Mouse (Mus musculus) hindbrain, embryonic 12.5 days (tissue): ENCODE measurements around the gene Mroh8. TPM values are rescaled to one million over a fixed set of nuclear protein-coding genes. Genes with fewer than 3 reads are reported as not detected.

ENCODE experiments used
- ATAC-seq: fragments of 200-750 bp; cut with Nextera tagmentation; 2 replicates; pipeline ENCODE4 v1.8.0; 2017; ENCODE audit warnings: moderate TSS enrichment; ENCODE audit not compliant: low FRiP score
- H3K27ac ChIP-seq: fragments of 300-500 bp; sonication (generic); 2 replicates; pipeline ENCODE4 v1.5.1; 2016; ENCODE audit warnings: mild to moderate bottlenecking
- H3K27me3 ChIP-seq: fragments of 300-500 bp; sonication (generic); 2 replicates; pipeline ENCODE4 v1.6.1; 2016; ENCODE audit warnings: mild to moderate bottlenecking
- H3K36me3 ChIP-seq: fragments of 300-500 bp; sonication (generic); 2 replicates; pipeline ENCODE4 v1.6.1; 2016; ENCODE audit warnings: mild to moderate bottlenecking
- H3K4me1 ChIP-seq: fragments of 300-500 bp; sonication (generic); 2 replicates; pipeline ENCODE4 v1.6.1; 2016
- H3K4me2 ChIP-seq: fragments of 300-500 bp; sonication (generic); replicated peaks from 2 replicates; pipeline ENCODE4 v1.6.1; 2016; ENCODE audit warnings: mild to moderate bottlenecking
- H3K4me3 ChIP-seq: fragments of 300-500 bp; sonication (generic); 2 replicates; pipeline ENCODE4 v1.5.1; 2016; ENCODE audit warnings: mild to moderate bottlenecking
- H3K9ac ChIP-seq: fragments of 300-500 bp; sonication (generic); 2 replicates; pipeline ENCODE4 v1.6.1; 2016; ENCODE audit warnings: mild to moderate bottlenecking, moderate library complexity
- H3K9me3 ChIP-seq: fragments of 300-500 bp; sonication (generic); replicated peaks from 2 replicates; pipeline ENCODE4 v1.6.1; 2016; ENCODE audit warnings: mild to moderate bottlenecking
- WGBS: fragments of 180-500 bp; shearing (Covaris S2); methylation state at CpG from one replicate; pipeline ENCODE4 v1.1.7; 2016; 5-methylcytosine and 5-hydroxymethylcytosine counted together
- polyA plus RNA-seq: library from polyadenylated mRNA; unstranded; fragments of >200 nt; fragmentation: Nextera tagmentation; extraction: Ambion mirVana; gene quantifications from 2 replicates; pipeline ENCODE4 v1.2.1, GENCODE M21; 2016

The Mroh8 gene
- 0.62 and 0.68 TPM in 2 replicates for polyA plus RNA-seq

DNA sequence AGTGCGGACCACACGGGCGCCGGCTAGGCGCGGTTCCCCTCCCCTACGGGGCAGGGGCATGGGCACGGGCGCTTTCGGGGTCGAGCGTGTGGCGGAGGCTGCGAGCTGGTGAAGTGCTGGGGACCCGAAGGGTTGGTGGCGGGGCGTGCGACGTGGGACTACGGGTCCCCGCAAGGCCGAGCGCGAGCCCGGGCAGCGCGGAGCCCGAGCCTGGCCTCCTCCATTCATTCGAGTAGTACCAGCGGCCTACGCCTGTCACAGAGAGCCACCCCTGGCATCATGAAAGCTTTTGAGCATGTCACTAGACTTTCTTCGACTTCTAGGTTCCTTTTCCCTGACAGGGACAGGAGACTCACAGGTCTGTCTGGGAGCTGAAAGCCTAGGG, at the start of gene Mroh8:
Gene Mroh8, minus strand, starts transcription at position 134 of the 385 bp plus-strand sequence.
- Histone ChIP-seq H3K4me2 (peak within 1 kb of the TSS; percentile 75), H3K27me3 (no peaks in the 10 kb centered on the region), H3K27ac (peak within 1 kb of the TSS; percentile 87), H3K4me3 (peak within 1 kb of the TSS; percentile 96), H3K36me3 (peaks cover 22% of the 10 kb centered on the region), H3K4me1 (peaks cover 22% of the 10 kb centered on the region), H3K9ac (peak within 1 kb of the TSS; percentile 94), H3K9me3 (no peaks in the 10 kb centered on the region)
- ATAC-seq = peak; percentile 81
- under 1% methylated on average over 32 of the region's 32 CpGs for WGBS

DNA sequence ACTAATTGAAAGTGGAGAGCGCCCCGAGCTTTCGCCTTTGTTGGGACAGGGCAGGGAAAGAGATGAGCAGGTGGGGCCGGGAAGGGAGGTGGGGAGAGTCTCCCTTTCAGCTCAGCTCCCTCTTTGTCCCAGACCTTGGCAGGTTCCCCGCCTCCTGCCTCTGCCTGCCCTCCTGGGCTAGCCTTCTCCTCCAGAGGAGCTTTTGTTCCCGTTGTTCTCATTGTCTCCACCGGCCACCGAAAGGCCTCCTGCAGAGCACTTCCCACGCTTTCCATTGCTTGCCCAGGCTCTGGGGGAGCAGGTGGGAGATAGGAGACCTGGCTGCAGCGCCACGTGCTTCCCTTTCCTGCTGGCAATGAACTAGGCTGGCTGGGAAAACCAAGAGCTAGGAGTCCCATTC, 49.2 kb upstream of the Mroh8 start:
- no peak overlapping the region for H3K9ac ChIP-seq
- no peak overlapping the region for H3K4me3 ChIP-seq
- peaks cover 35% of the 10 kb centered on the region for H3K36me3 ChIP-seq
- H3K27me3 ChIP-seq = no peaks in the 10 kb centered on the region
- H3K4me1 ChIP-seq = peaks cover 20% of the 10 kb centered on the region
- WGBS = 10% methylated on average over 11 of the region's 11 CpGs
- H3K27ac ChIP-seq = peak overlapping the region; percentile 73
- 0 out of 2 replicates have a peak overlapping the region, but pooled peaks have one; percentile 1 for H3K4me2 ChIP-seq
- peak; percentile 71 for ATAC-seq
- H3K9me3 ChIP-seq = no peaks in the 10 kb centered on the region

GRCm38 (mm10) chr2:157328106-157328505, 48.8 kb upstream of the Mroh8 start:
- 30% methylated on average over 5 of the region's 5 CpGs for WGBS
- peak overlapping the region; percentile 73 for H3K27ac ChIP-seq
- H3K4me1 ChIP-seq = peaks cover 20% of the 10 kb centered on the region
- peaks cover 39% of the 10 kb centered on the region for H3K36me3 ChIP-seq
- H3K27me3 ChIP-seq = no peaks in the 10 kb centered on the region
- no peak overlapping the region for H3K4me3 ChIP-seq
- H3K9ac ChIP-seq = 0 out of 2 replicates have a peak overlapping the region, but pooled peaks have one; percentile 5
- 0 out of 2 replicates have a peak overlapping the region, but pooled peaks have one; percentile 1 for H3K4me2 ChIP-seq
- no peaks in the 10 kb centered on the region for H3K9me3 ChIP-seq
- ATAC-seq = peak; percentile 61

DNA sequence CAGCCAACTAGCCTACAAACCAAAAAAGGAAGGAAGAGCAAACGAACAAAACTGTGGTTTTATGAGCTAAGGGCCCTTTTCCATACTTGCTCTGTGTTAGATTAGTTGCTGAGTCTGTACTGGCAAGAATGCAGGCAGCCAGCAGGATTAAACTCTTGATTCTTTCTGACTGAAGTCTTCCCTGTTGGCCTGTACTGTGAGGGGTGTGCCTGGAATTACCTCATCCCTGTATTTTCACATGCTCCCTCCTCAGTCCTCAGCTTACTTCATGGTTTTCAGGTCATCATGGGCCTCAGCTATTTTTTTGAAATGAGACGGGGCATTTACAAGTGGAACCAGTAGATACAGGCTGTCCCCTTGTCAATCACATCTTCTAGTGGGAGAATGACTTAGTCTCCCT, 45.9 kb upstream of the Mroh8 start:
- ATAC-seq = no peak
- Histone ChIP-seq H3K4me1 (peaks cover 15% of the 10 kb centered on the region), H3K9me3 (no peaks in the 10 kb centered on the region), H3K27ac (no peak overlapping the region), H3K4me3 (no peak overlapping the region), H3K36me3 (peaks cover 65% of the 10 kb centered on the region), H3K9ac (no peak overlapping the region), H3K27me3 (no peaks in the 10 kb centered on the region), H3K4me2 (no peak overlapping the region)
- WGBS = 84% methylated on average over 2 of the region's 2 CpGs

DNA sequence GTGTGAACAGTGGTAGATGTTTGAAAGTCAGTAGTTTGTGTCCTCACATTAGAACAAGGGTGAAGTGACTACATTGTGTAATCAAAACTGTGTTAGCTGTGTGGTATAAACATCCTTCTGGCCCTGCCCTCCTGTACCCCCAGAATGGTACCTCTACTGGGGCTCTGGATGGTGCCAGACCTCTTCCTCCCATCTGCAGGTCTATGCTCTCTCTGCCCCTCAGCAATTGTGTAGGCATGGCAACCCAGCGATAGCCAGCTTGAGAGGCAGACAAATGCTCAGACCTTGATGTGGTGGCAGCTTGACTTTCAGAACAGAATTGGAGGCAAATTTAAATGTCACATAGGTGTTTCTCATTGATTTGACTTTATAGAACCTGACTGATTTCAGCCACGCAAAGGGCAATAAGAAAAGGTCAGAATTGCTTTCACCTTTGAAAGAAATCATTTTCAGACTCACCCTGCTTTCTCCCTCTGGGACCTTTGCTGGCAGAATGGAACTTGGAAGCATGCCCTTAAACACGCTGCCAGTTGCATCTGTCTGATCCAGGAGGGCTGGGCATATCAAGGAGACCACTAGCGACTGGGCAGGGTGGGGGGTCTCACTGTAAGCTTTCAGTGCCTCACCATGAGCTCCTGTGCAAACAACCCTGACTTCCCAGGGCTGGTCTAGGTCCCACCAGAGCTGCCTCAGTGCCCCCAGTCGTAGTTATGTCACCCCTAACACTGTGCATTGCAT, 42.8 kb upstream of the Mroh8 start:
- Histone ChIP-seq H3K4me3 (no peak overlapping the region), H3K4me1 (no peaks in the 10 kb centered on the region), H3K9me3 (no peaks in the 10 kb centered on the region), H3K4me2 (no peak overlapping the region), H3K36me3 (peaks cover 84% of the 10 kb centered on the region), H3K27me3 (no peaks in the 10 kb centered on the region), H3K27ac (no peak overlapping the region), H3K9ac (no peak overlapping the region)
- WGBS = 91% methylated on average over 5 of the region's 5 CpGs
- no peak for ATAC-seq

DNA sequence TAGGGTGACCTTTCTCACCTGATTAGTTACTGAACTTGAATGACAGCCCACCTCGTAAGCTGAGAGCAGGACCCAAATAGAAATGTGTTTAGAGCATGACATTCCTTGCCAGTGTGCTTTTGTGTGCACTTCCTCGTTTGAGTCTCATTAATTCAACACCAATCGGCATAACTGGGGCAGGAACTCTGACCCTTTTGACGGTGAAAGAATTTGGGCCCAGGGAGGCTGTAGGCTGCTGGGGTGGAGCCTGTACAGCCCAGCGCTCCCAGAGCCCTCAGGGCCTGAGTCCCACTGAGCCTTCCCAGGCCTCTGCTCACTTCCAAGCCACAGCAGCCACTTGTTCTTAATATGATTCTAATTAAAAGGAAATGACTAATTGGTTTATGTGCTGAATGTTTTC, 41.5 kb upstream of the Mroh8 start:
- Histone ChIP-seq H3K4me3 (no peak overlapping the region), H3K4me2 (no peak overlapping the region), H3K27me3 (no peaks in the 10 kb centered on the region), H3K9ac (no peak overlapping the region), H3K36me3 (peaks cover 83% of the 10 kb centered on the region), H3K9me3 (no peaks in the 10 kb centered on the region), H3K4me1 (no peaks in the 10 kb centered on the region), H3K27ac (peak overlapping the region; percentile 30; the same call in 1 of the 2 replicates)
- WGBS = 36% methylated on average over 5 of the region's 5 CpGs
- ATAC-seq = no peak

DNA sequence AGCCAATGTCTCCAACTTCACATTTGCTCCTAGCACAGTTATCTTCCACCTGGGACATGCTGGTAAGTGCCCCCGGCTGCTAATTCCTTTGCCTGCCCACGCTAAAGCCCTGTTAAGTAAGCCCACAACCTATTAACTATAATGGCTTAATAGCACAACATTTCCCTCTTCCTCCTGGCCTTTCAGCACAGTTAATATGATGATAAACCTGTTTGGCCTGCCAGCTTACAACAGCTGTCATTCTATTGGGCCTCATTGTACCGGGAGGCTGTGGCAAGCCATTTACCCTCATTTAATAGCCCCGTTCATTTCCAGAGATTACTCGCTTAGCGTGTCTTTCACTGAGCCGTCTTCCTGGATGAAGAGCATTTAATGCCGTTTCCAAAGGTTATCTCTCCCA, 40.8 kb upstream of the Mroh8 start:
- H3K4me1 ChIP-seq = no peaks in the 10 kb centered on the region
- ATAC-seq = no peak
- WGBS = 84% methylated on average over 8 of the region's 8 CpGs
- no peak overlapping the region for H3K4me3 ChIP-seq
- H3K9me3 ChIP-seq = no peaks in the 10 kb centered on the region
- no peak overlapping the region for H3K9ac ChIP-seq
- H3K4me2 ChIP-seq = no peak overlapping the region
- no peaks in the 10 kb centered on the region for H3K27me3 ChIP-seq
- no peak overlapping the region for H3K27ac ChIP-seq
- H3K36me3 ChIP-seq = peaks cover 83% of the 10 kb centered on the region

- no peak overlapping the region for H3K4me2 ChIP-seq
- H3K9ac ChIP-seq = no peak overlapping the region
- H3K36me3 ChIP-seq = peaks cover 87% of the 10 kb centered on the region
- no peaks in the 10 kb centered on the region for H3K27me3 ChIP-seq
- no peak overlapping the region for H3K27ac ChIP-seq
- no peak for ATAC-seq
- no peak overlapping the region for H3K4me3 ChIP-seq
- no peaks in the 10 kb centered on the region for H3K4me1 ChIP-seq
- 93% methylated on average over 6 of the region's 6 CpGs for WGBS
- no peaks in the 10 kb centered on the region for H3K9me3 ChIP-seq
These were observed 37.9 kb upstream of the Mroh8 start for GRCm38 (mm10) chr2:157317220-157317619.

GRCm38 (mm10) chr2:157316358-157316933, 37.1 kb upstream of the Mroh8 start:
- Histone ChIP-seq H3K27ac (no peak overlapping the region), H3K36me3 (peaks cover 86% of the 10 kb centered on the region)

GRCm38 (mm10) chr2:157315486-157315885, 36.1 kb upstream of the Mroh8 start:
- Histone ChIP-seq H3K9me3 (no peaks in the 10 kb centered on the region), H3K4me2 (no peak overlapping the region), H3K27ac (no peak overlapping the region), H3K4me3 (no peak overlapping the region), H3K36me3 (peaks cover 86% of the 10 kb centered on the region), H3K27me3 (no peaks in the 10 kb centered on the region), H3K9ac (no peak overlapping the region), H3K4me1 (no peaks in the 10 kb centered on the region)
- no peak for ATAC-seq
- WGBS = 94% methylated on average over 6 of the region's 6 CpGs

More at GRCm38 (mm10) chr2:157316358-157316933, 37.1 kb upstream of the Mroh8 start:
- no peak for ATAC-seq
- Histone ChIP-seq H3K4me1 (no peaks in the 10 kb centered on the region), H3K9ac (no peak overlapping the region), H3K4me2 (no peak overlapping the region), H3K4me3 (no peak overlapping the region), H3K27me3 (no peaks in the 10 kb centered on the region), H3K9me3 (no peaks in the 10 kb centered on the region)
- 89% methylated on average over 14 of the region's 14 CpGs for WGBS

DNA sequence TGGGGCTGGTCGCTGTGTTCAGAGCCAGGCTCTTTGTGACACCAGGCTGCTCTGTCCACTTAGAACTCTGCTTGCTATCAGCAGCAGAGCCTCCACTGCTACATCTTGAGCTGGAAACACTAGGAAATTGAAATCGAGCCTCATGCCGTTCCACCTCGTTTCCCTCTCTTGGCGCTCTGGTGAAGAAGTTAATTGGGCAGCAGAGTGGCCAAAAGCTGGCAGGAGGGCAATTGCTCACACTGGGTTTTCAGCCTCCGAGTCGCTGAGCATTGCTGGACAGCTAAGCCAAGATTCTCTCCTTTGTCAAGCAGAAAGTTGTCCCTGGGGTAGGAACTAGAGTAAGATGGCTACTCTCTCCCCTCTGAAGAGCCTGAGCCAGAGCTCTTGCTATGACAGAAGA, 35.0 kb upstream of the Mroh8 start:
- H3K4me1 ChIP-seq = no peaks in the 10 kb centered on the region
- no peak overlapping the region for H3K4me2 ChIP-seq
- H3K36me3 ChIP-seq = peaks cover 89% of the 10 kb centered on the region
- no peaks in the 10 kb centered on the region for H3K27me3 ChIP-seq
- no peak overlapping the region for H3K4me3 ChIP-seq
- ATAC-seq = no peak
- 82% methylated on average over 7 of the region's 7 CpGs for WGBS
- peak overlapping the region; percentile 25 for H3K27ac ChIP-seq
- H3K9ac ChIP-seq = no peak overlapping the region
- H3K9me3 ChIP-seq = no peaks in the 10 kb centered on the region

GRCm38 (mm10) chr2:157313718-157314117, 34.4 kb upstream of the Mroh8 start:
- no peak for ATAC-seq
- Histone ChIP-seq H3K36me3 (peaks cover 92% of the 10 kb centered on the region), H3K9me3 (no peaks in the 10 kb centered on the region), H3K9ac (no peak overlapping the region), H3K27me3 (no peaks in the 10 kb centered on the region), H3K4me1 (no peaks in the 10 kb centered on the region), H3K27ac (no peak overlapping the region; the same call in 1 of the 2 replicates), H3K4me3 (no peak overlapping the region), H3K4me2 (no peak overlapping the region)
- WGBS = 84% methylated on average over 3 of the region's 3 CpGs
